Mouse (Mus musculus): ENCODE data around the gene Hk1.

DNA sequence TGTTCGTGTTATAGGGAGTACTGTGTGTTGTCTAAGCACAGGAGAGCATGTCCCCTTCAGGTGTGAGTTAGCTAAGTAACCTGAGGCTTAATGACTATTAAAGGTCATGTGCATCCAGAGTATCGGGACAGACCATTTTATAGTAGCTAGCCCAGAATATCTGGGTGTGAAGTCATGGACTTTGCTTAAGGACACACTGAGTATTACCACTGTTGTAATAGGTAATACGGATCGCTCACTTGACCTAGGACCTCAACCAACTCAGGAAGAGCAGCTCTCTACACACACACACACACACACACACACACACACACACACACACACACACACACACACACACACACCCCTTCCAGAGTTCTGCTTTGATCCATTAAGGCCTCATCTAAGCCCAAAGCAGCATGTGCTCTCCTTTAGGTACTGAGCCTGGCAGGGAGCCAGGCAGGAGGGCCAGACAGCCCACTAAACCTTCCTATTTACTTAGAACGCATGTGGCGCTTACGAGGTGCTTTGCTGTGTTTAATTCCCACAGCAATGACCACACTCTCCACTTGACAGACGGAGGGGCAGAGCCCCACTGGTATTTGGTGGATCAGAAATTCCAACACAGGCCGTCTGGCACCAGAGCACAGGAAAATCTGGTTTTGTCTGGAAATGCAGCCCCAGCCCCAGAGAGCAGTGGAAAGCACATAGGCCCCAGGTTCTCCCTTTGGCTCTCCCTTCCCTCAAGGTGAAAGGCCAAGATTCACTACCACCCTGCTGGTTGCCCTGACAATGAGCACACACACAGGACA lies 45.6 kb upstream of the Hk1 start:
- TF ChIP-seq CTCF (IDR thresholded peaks at IDR 0.05; ENCODE audit: low read depth) (no peak), EP300 (IDR thresholded peaks at IDR 0.05; ENCODE audit: low read depth) (no peak)

Measured in liver, postnatal 0 days (tissue).